Comparison of ENCODE assay signal across 8 mouse cellular contexts in the genomic region with DNA sequence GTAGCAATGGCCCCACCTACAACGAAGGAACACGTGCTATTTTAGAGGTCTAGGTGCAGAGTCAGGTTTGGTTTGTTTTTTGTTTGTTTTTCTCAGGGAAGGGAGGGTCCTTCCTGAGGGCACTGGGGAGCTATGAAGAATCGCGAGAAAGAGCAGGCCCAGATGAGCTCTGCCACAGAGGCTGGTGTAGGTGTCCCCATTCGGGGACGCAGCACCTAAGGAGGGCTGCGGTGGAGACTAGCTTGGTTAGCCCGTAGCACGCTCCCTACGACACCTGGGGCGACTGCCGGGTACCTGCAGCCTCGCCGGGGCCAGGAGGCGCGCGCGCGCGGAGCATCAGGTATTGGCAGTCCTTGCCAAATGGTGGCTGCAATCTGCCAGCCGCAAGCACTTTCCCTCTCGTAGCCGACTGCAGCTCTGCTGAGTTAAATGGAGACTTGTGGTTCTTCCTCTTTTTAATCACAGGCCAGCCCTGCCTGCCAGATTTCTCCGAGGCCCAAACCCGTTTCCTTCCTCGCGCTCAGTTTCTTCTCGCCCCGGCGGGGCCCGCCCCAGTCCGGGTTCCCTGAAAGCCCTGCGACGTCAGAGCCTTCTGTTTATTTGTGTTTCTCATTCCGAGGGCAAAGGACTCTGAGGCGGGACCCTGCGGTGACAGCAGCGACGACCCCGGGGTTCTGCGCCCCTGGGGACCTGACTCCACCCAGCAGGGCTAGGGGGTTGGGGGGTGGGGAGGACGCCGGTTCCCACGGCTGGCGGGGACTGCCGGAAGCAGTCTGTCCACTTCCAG. TPM values are rescaled to one million over a fixed set of nuclear protein-coding genes. Genes with fewer than 3 reads are reported as not detected.
A peak's percentile ranks its signal among the peaks of the same experiment; 100 is the strongest.
DNase-seq lines count a peak whose midpoint lies in the region; ATAC-seq and TF ChIP-seq lines count a peak whose summit lies in the region.

No protein-coding gene starts in this region.

- peak overlapping the region; percentile 31 for H3K4me3 ChIP-seq in forebrain, postnatal 0 days (ENCODE audit: low read depth, low read length)
- H3K4me3 ChIP-seq in hindbrain, embryonic 16.5 days (ENCODE audit: low read length) = peak overlapping the region; percentile 39
- H3K4me3 ChIP-seq in liver, embryonic 13.5 days (replicated peaks) = peak overlapping the region; percentile 88

- H3K27ac ChIP-seq in forebrain, postnatal 0 days (ENCODE audit: low read depth, low read length) = no peak overlapping the region
- H3K27ac ChIP-seq in hindbrain, embryonic 16.5 days (ENCODE audit: low read depth, low read length) = no peak overlapping the region
- peak overlapping the region; percentile 85 for H3K27ac ChIP-seq in liver, embryonic 13.5 days

- H3K27me3 ChIP-seq in forebrain, postnatal 0 days (ENCODE audit: insufficient read depth, low read length) = no peaks in the 10 kb centered on the region; the same call in 1 of the 2 replicates
- peaks cover 21% of the 10 kb centered on the region for H3K27me3 ChIP-seq in hindbrain, embryonic 16.5 days (replicated peaks; ENCODE audit: control insufficient read depth, insufficient read depth, low read length)
- peaks cover 20% of the 10 kb centered on the region for H3K27me3 ChIP-seq in liver, embryonic 13.5 days

- no peak for ATAC-seq in forebrain, postnatal 0 days
- no peak for ATAC-seq in hindbrain, embryonic 16.5 days
- ATAC-seq in liver, embryonic 13.5 days (ENCODE audit: low read depth) = no peak

- no peaks in the 10 kb centered on the region for H3K36me3 ChIP-seq in forebrain, postnatal 0 days (ENCODE audit: insufficient read depth)
- no peaks in the 10 kb centered on the region for H3K36me3 ChIP-seq in hindbrain, embryonic 16.5 days (ENCODE audit: control insufficient read depth, insufficient read depth, low read length)
- H3K36me3 ChIP-seq in liver, embryonic 13.5 days = no peaks in the 10 kb centered on the region

- H3K9me3 ChIP-seq in forebrain, postnatal 0 days (ENCODE audit: low read length) = no peaks in the 10 kb centered on the region
- H3K9me3 ChIP-seq in hindbrain, embryonic 16.5 days (ENCODE audit: control insufficient read depth, low read length) = no peaks in the 10 kb centered on the region
- H3K9me3 ChIP-seq in liver, embryonic 13.5 days (replicated peaks) = no peaks in the 10 kb centered on the region

- DNase-seq in cerebellum, adult 18-20 months = peak; percentile 68 to 75
- no peak for DNase-seq in cerebellum, adult 8-10 months
- DNase-seq in adrenal gland, postnatal 25 days = peak; percentile 37
- DNase-seq in forebrain, postnatal 0 days = peak; percentile 57
- DNase-seq in liver, embryonic 13.5 days = no peak
- DNase-seq in naive thymus-derived CD4-positive, alpha-beta T cell, adult 2 months (ENCODE audit: low read depth) = peak; percentile 74
- peak; percentile 57 for DNase-seq in thymus, postnatal 14 days

- TF ChIP-seq CTCF in forebrain, postnatal 0 days (IDR thresholded peaks at IDR 0.05; ENCODE audit: low read depth) = no peak

- 1% methylated on average over 46 of the region's 46 CpGs for WGBS in forebrain, postnatal 0 days
- under 1% methylated on average over 46 of the region's 46 CpGs for WGBS in hindbrain, embryonic 16.5 days
- WGBS in liver, embryonic 13.5 days (ENCODE audit: insufficient replicate concordance) = under 1% methylated on average over 46 of the region's 46 CpGs

- peaks cover 17% of the 10 kb centered on the region for H3K4me1 ChIP-seq in forebrain, postnatal 0 days (ENCODE audit: insufficient read depth)
- H3K4me1 ChIP-seq in hindbrain, embryonic 16.5 days (ENCODE audit: control insufficient read depth, insufficient read depth, low read depth, low read length) = peaks cover 27% of the 10 kb centered on the region
- H3K4me1 ChIP-seq in liver, embryonic 13.5 days (replicated peaks) = peaks cover 77% of the 10 kb centered on the region

- H3K4me2 ChIP-seq in forebrain, postnatal 0 days (ENCODE audit: low read depth) = peak overlapping the region; percentile 95
- peak overlapping the region; percentile 94 for H3K4me2 ChIP-seq in hindbrain, embryonic 16.5 days (ENCODE audit: low read length)
- peak overlapping the region; percentile 98 for H3K4me2 ChIP-seq in liver, embryonic 13.5 days

- H3K9ac ChIP-seq in forebrain, postnatal 0 days = peak overlapping the region; percentile 33; the same call in 1 of the 2 replicates
- H3K9ac ChIP-seq in hindbrain, embryonic 16.5 days (ENCODE audit: low read depth, low read length) = peak overlapping the region; percentile 51
- peak overlapping the region; percentile 76 for H3K9ac ChIP-seq in liver, embryonic 13.5 days

RNA-seq across cellular contexts. Expression of gene Sh2b3, which starts 1.1 kb away (rescaled TPM):
- 36.4 and 46.0 TPM in 2 replicates for total RNA-seq in adrenal gland, postnatal 25 days (2021)
- total RNA-seq in forebrain, postnatal 0 days (2014; rRNA removed) = 11.7 and 14.1 TPM in 2 replicates
- 4.6 and 6.2 TPM in 2 replicates for polyA plus RNA-seq in forebrain, postnatal 0 days (2015; fragmentation: Nextera tagmentation; extraction: Ambion mirVana)
- polyA plus RNA-seq in hindbrain, embryonic 16.5 days (2015; fragmentation: Nextera tagmentation; extraction: Ambion mirVana) = 5.2 and 6.9 TPM in 2 replicates
- polyA plus RNA-seq in liver, embryonic 13.5 days (2015; fragmentation: Nextera tagmentation; extraction: Ambion mirVana) = 6.1 TPM in 2 replicates

RNA-seq across cellular contexts. Expression of gene Pheta1, which starts 10.2 kb away (rescaled TPM):
- total RNA-seq in adrenal gland, postnatal 25 days (2021) = 6.2 and 8.8 TPM in 2 replicates
- total RNA-seq in forebrain, postnatal 0 days (2014; rRNA removed) = 49.7 and 51.5 TPM in 2 replicates
- 36.3 and 38.7 TPM in 2 replicates for polyA plus RNA-seq in forebrain, postnatal 0 days (2015; fragmentation: Nextera tagmentation; extraction: Ambion mirVana)
- 34.1 and 39.5 TPM in 2 replicates for polyA plus RNA-seq in hindbrain, embryonic 16.5 days (2015; fragmentation: Nextera tagmentation; extraction: Ambion mirVana)
- polyA plus RNA-seq in liver, embryonic 13.5 days (2015; fragmentation: Nextera tagmentation; extraction: Ambion mirVana) = 3.7 and 4.0 TPM in 2 replicates

Comparison
In these comparisons a context has a peak if more than half of its experiments do, and no peak if none do; other contexts are left out.
1. DNase-seq: peak in cerebellum, adult 18-20 months (2 of 2), adrenal gland, postnatal 25 days (single experiment), forebrain, postnatal 0 days (single experiment), naive thymus-derived CD4-positive, alpha-beta T cell, adult 2 months (single experiment) and thymus, postnatal 14 days (single experiment); none in cerebellum, adult 8-10 months (single experiment) and liver, embryonic 13.5 days (single experiment).
2. H3K4me3 ChIP-seq: peak in every context shown above with its lines; median percentile 88 in liver, embryonic 13.5 days; 39 in hindbrain, embryonic 16.5 days; 31 in forebrain, postnatal 0 days.
3. Peak in every context shown above with its lines, with median percentiles within 50 percentile points of each other: H3K4me2 ChIP-seq and H3K9ac ChIP-seq.